Mouse (Mus musculus): ENCODE data around the gene Ankrd31.
"Not testable (repeated sequence)": the region's sequence is repeated elsewhere in the genome, so short reads cannot be mapped to it uniquely, and the experiment has no call there.

The Ankrd31 gene

GRCm38 (mm10) chr13:96748109-96748845 lies at the start of gene Ankrd31:
Gene Ankrd31, plus strand, starts transcription at chr13:96748272.
- DNase-seq (ENCODE audit: low spot score in 2 of 2), result no peak

- no peak for DNase-seq (ENCODE audit: low spot score in 2 of 2)
Observed at GRCm38 (mm10) chr13:96702567-96703278, 45.3 kb upstream of the Ankrd31 start.

GRCm38 (mm10) chr13:96709269-96710233 lies 38.5 kb upstream of the Ankrd31 start:
- no peak for DNase-seq (ENCODE audit: low spot score in 2 of 2)

- no peak for DNase-seq (ENCODE audit: low spot score in 2 of 2)
Observed at GRCm38 (mm10) chr13:96716311-96716710, 31.8 kb upstream of the Ankrd31 start.

- DNase-seq (ENCODE audit: low spot score in 2 of 2), result no peak
Observed at GRCm38 (mm10) chr13:96717821-96718220, 30.3 kb upstream of the Ankrd31 start.

- no peak for DNase-seq (ENCODE audit: low spot score in 2 of 2)
Observed at GRCm38 (mm10) chr13:96720003-96720402, 28.1 kb upstream of the Ankrd31 start.

GRCm38 (mm10) chr13:96728289-96728688 lies 19.8 kb upstream of the Ankrd31 start:
- DNase-seq (ENCODE audit: low spot score in 2 of 2), result no peak

- DNase-seq (ENCODE audit: low spot score in 2 of 2), result no peak
Observed at GRCm38 (mm10) chr13:96729146-96729545, 18.9 kb upstream of the Ankrd31 start.

GRCm38 (mm10) chr13:96730116-96730515 lies 18.0 kb upstream of the Ankrd31 start:
- no peak for DNase-seq (ENCODE audit: low spot score in 2 of 2)

- no peak for DNase-seq (ENCODE audit: low spot score in 2 of 2)
Observed at GRCm38 (mm10) chr13:96735175-96735574, 12.9 kb upstream of the Ankrd31 start.

- no peak for DNase-seq (ENCODE audit: low spot score in 2 of 2)
Observed at GRCm38 (mm10) chr13:96740159-96740558, 7.9 kb upstream of the Ankrd31 start.

GRCm38 (mm10) chr13:96742871-96743270 lies 5.2 kb upstream of the Ankrd31 start:
- no peak for DNase-seq (ENCODE audit: low spot score in 2 of 2)

GRCm38 (mm10) chr13:96746055-96746454 lies 2.0 kb upstream of the Ankrd31 start:
- no peak for DNase-seq (ENCODE audit: low spot score in 2 of 2)

- DNase-seq (ENCODE audit: low spot score in 2 of 2), result no peak
Observed at GRCm38 (mm10) chr13:96749859-96750258, 1.8 kb downstream of the Ankrd31 start.

- no peak for DNase-seq (ENCODE audit: low spot score in 2 of 2)
Observed at GRCm38 (mm10) chr13:96760848-96761247, 12.8 kb downstream of the Ankrd31 start.

GRCm38 (mm10) chr13:96786071-96786470 lies 38.0 kb downstream of the Ankrd31 start:
- not testable (repeated sequence) for DNase-seq (ENCODE audit: low spot score in 2 of 2)

GRCm38 (mm10) chr13:96793451-96793850 lies 45.4 kb downstream of the Ankrd31 start:
- no peak for DNase-seq (ENCODE audit: low spot score in 2 of 2)

GRCm38 (mm10) chr13:96795301-96795700 lies 47.2 kb downstream of the Ankrd31 start:
- DNase-seq (ENCODE audit: low spot score in 2 of 2), result no peak

- no peak for DNase-seq (ENCODE audit: low spot score in 2 of 2)
Observed at GRCm38 (mm10) chr13:96797500-96797899, 49.4 kb downstream of the Ankrd31 start.

GRCm38 (mm10) chr13:96849752-96850151 lies 101.7 kb downstream of the Ankrd31 start:
- no peak for DNase-seq (ENCODE audit: low spot score in 2 of 2)

GRCm38 (mm10) chr13:96852133-96852532 lies 104.1 kb downstream of the Ankrd31 start:
- no peak for DNase-seq (ENCODE audit: low spot score in 2 of 2)

GRCm38 (mm10) chr13:96853256-96853655 lies 105.2 kb downstream of the Ankrd31 start:
- DNase-seq (ENCODE audit: low spot score in 2 of 2), result no peak

Measured in natural killer cell, adult 2 months (primary cell).